ENCODE assay signal across 8 mouse cellular contexts in the genomic region with DNA sequence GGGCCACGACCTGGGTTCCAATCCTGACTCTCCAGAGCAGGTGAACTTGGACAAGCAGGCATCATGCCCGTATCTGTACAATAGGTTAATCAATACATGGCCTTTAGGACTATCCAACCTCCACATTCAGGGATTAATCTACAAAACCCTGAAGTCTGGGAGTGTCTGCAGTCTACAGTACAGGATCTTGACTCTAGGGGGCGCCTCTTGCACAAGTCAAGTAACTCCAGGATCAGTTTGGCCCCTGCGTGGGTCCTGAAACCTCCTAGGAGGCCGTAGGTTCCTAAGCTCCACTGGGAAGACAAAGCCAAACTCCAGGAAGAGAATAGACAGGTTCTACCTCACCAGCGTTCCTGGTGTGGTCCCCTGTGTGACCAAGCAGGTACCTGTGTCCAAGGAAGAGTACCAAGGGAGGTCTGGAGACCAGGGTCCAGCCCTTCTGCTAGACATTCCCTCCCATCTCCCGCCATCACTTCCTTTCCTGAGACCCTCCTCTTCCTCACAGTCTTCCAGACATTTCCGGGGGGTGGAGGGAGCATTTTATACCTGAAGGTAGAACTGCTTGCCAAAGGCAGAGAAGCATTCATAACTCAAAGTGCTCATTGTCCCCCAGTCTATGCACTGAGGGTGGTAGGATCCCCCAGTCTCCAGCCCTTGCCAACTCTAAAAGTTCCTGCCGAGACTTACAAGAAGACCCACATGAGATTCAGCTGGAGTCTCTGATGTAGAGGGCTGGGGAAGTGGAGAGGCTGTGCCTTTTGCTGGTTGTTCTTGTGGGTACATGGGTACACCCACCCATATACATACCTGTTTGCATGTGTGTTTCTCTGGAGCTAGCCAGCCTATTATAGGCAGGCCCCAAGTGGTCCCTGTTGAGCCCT. TPM values are rescaled to one million over a fixed set of nuclear protein-coding genes. Genes with fewer than 3 reads are reported as not detected.
DNase-seq lines count a peak whose midpoint lies in the region; ATAC-seq and TF ChIP-seq lines count a peak whose summit lies in the region.
"Had no signal": no experiment of that assay in that cellular context is flagged by ENCODE, and none has a peak within 500 bp of the region (broad histone marks: within the 10 kb centered on the region; RNA-seq: fewer than 3 reads in every experiment).

No protein-coding gene starts in this region.

- peaks cover 15 to 27% of the 10 kb centered on the region in 2 experiments for H3K4me1 ChIP-seq in CH12.LX (ENCODE audit: control insufficient read depth in 1 of 2, insufficient read depth in 2 of 2)
- peaks cover 40% of the 10 kb centered on the region for H3K4me1 ChIP-seq in neural tube, embryonic 15.5 days

- no peaks in the 10 kb centered on the region for H3K9me3 ChIP-seq in CH12.LX (replicated peaks; ENCODE audit: low read length)
- no peaks in the 10 kb centered on the region for H3K9me3 ChIP-seq in neural tube, embryonic 15.5 days (replicated peaks)
- H3K9me3 ChIP-seq: liver, embryonic 13.5 days had no signal

- no peak for ATAC-seq in neural tube, embryonic 15.5 days (ENCODE audit: low FRiP score)

- peak; percentile 69 for TF ChIP-seq RAD21 in CH12.LX (IDR thresholded peaks at IDR 0.05; ENCODE audit: low read depth, low read length)

- no peak overlapping the region for H3K4me3 ChIP-seq in CH12.LX (replicated peaks in 1 of 3; ENCODE audit: low read depth in 2 of 3, low read length in 2 of 3, poor library complexity in 1 of 3)
- no peak overlapping the region for H3K4me3 ChIP-seq in neural tube, embryonic 15.5 days (replicated peaks)
- H3K4me3 ChIP-seq: liver, embryonic 13.5 days had no signal

- H3K27ac ChIP-seq in CH12.LX (ENCODE audit: insufficient read depth, low read depth), result no peak overlapping the region
- no peak overlapping the region for H3K27ac ChIP-seq in neural tube, embryonic 15.5 days (replicated peaks)
- H3K27ac ChIP-seq: liver, embryonic 13.5 days had no signal

- no peaks in the 10 kb centered on the region for H3K36me3 ChIP-seq in CH12.LX (replicated peaks in 1 of 2; ENCODE audit: control insufficient read depth in 1 of 2, insufficient read depth in 1 of 2, low read length in 1 of 2)
- H3K36me3 ChIP-seq in neural tube, embryonic 15.5 days, result no peaks in the 10 kb centered on the region
- H3K36me3 ChIP-seq: liver, embryonic 13.5 days had no signal

- WGBS in neural tube, embryonic 15.5 days, result 60% methylated on average over 9 of the region's 9 CpGs

- H3K4me2 ChIP-seq in CH12.LX (ENCODE audit: insufficient read depth, low read depth, poor library complexity, severe bottlenecking), result no peak overlapping the region
- no peak overlapping the region for H3K4me2 ChIP-seq in neural tube, embryonic 15.5 days
- H3K4me2 ChIP-seq: liver, embryonic 13.5 days had no signal

- in situ Hi-C loops in CH12.LX (cut with MboI; ENCODE audit: low pct_ligation_motif_present, low pct_unique_long_range_greater_than_20kb, low sequenced_read_pairs), result no loop called here

- no peaks in the 10 kb centered on the region for H3K79me2 ChIP-seq in CH12.LX (replicated peaks; ENCODE audit: control insufficient read depth, extremely low read depth, insufficient read depth, poor library complexity, severe bottlenecking)

- peak; percentile 58 for DNase-seq in layer of hippocampus, adult 11-12 months (ENCODE audit: low spot score)
- DNase-seq in layer of hippocampus, postnatal 10 days (ENCODE audit: low spot score in 2 of 2), result no peak
- peak; percentile 49 for DNase-seq in CH12.LX (ENCODE audit: extremely low read depth)
- peak; percentile 40 for DNase-seq in NIH3T3 (ENCODE audit: low read depth)
- DNase-seq in kidney, adult 9 months, result peak; percentile 76
- no peak for DNase-seq in urinary bladder, adult 2 months (ENCODE audit: low spot score)
- DNase-seq: liver, embryonic 13.5 days had no signal

- no peak overlapping the region for H3K9ac ChIP-seq in CH12.LX (ENCODE audit: insufficient read depth, low read depth)
- no peak overlapping the region for H3K9ac ChIP-seq in neural tube, embryonic 15.5 days (replicated peaks)
- H3K9ac ChIP-seq: liver, embryonic 13.5 days had no signal

- TF ChIP-seq EP300 in CH12.LX (IDR thresholded peaks at IDR 0.05; ENCODE audit: low read length), result no peak

- H3K27me3 ChIP-seq in CH12.LX (replicated peaks), result peaks cover 67% of the 10 kb centered on the region
- H3K27me3 ChIP-seq in neural tube, embryonic 15.5 days (replicated peaks), result peaks cover 4% of the 10 kb centered on the region; the same call in 1 of the 2 replicates

- TF ChIP-seq CTCF in CH12.LX (conservative IDR thresholded peaks at IDR 0.05 in 1 of 2, IDR thresholded peaks at IDR 0.05 in 1 of 2; ENCODE audit: low read depth in 2 of 2, low read length in 2 of 2), result peak; percentile 66 to 78

- no peak for TF ChIP-seq POLR2A in CH12.LX (IDR thresholded peaks at IDR 0.05; ENCODE audit: low read depth, low read length)

- dilution Hi-C loops in CH12.LX (cut with MboI; ENCODE audit: extremely low pct_ligation_motif_present, extremely low pct_unique_long_range_greater_than_20kb, low sequenced_read_pairs), result no loop called here

TF ChIP-seq in CH12.LX, 34 proteins besides CTCF, POLR2A, EP300 and RAD21:
- no peak for TF ChIP-seq MEF2A (IDR thresholded peaks at IDR 0.05; ENCODE audit: borderline replicate concordance, low read depth, low read length)
- TF ChIP-seq NRF1 (IDR thresholded peaks at IDR 0.05; ENCODE audit: low read depth, low read length), result no peak
- TF ChIP-seq SMC3 (IDR thresholded peaks at IDR 0.05; ENCODE audit: low read depth, low read length), result peak; percentile 53
- TF ChIP-seq RCOR1 (conservative IDR thresholded peaks at IDR 0.05; ENCODE audit: low read depth, low read length), result no peak
- TF ChIP-seq NELFE (IDR thresholded peaks at IDR 0.05; ENCODE audit: low read depth, low read length), result no peak

RNA-seq across cellular contexts. Expression of gene Usp2, which starts 7.8 kb away (rescaled TPM):
- 10 to 100 TPM; 41.7 to 47.2 TPM for total RNA-seq in layer of hippocampus, postnatal 10 days (2021)
- total RNA-seq in CH12.LX (2012; rRNA removed) (1.3 and 2.2 TPM in 2 replicates), CH12.LX (2014; rRNA removed) (1.6 and 2.3 TPM in 2 replicates)
- 1.7 and 2.1 TPM in 2 replicates for polyA plus RNA-seq in CH12.LX (2012; ENCODE audit: insufficient read length, low read depth)
- polyA plus RNA-seq in neural tube, embryonic 15.5 days (2015; fragmentation: Nextera tagmentation; extraction: Ambion mirVana), result 13.1 and 13.3 TPM in 2 replicates
- polyA plus RNA-seq in urinary bladder, adult 2 months (2012; rRNA removed), result 5.8 and 12.5 TPM in 2 replicates

RNA-seq across cellular contexts. Expression of gene Mfrp, which starts 26.9 kb away (rescaled TPM):
- total RNA-seq in layer of hippocampus, postnatal 10 days (2021), result 1 to 10 TPM in 1 of 2 experiments, not detected in 1; 2.4 TPM
- total RNA-seq in CH12.LX (2012; rRNA removed) (0.04 TPM in 1 of 2 replicates, not detected in the other), CH12.LX (2014; rRNA removed) (not detected in 2 replicates)
- not detected in 2 replicates for polyA plus RNA-seq in CH12.LX (2012; ENCODE audit: insufficient read length, low read depth)
- polyA plus RNA-seq in neural tube, embryonic 15.5 days (2015; fragmentation: Nextera tagmentation; extraction: Ambion mirVana), result 0.08 and 0.28 TPM in 2 replicates
- polyA plus RNA-seq in urinary bladder, adult 2 months (2012; rRNA removed), result 0.13 and 0.21 TPM in 2 replicates
- polyA plus RNA-seq: liver, embryonic 13.5 days had no signal

RNA-seq across cellular contexts. Expression of gene Thy1, which starts 31.5 kb away (rescaled TPM):
- total RNA-seq in layer of hippocampus, postnatal 10 days (2021), result 100 to 1,000 TPM; 644 to 646 TPM
- not detected in 2 replicates for total RNA-seq in CH12.LX (2012; rRNA removed)
- not detected in 2 replicates for total RNA-seq in CH12.LX (2014; rRNA removed)
- polyA plus RNA-seq in CH12.LX (2012; ENCODE audit: insufficient read length, low read depth), result not detected in 2 replicates
- polyA plus RNA-seq in neural tube, embryonic 15.5 days (2015; fragmentation: Nextera tagmentation; extraction: Ambion mirVana), result 13.0 and 26.6 TPM in 2 replicates
- polyA plus RNA-seq in urinary bladder, adult 2 months (2012; rRNA removed), result 93.6 and 128 TPM in 2 replicates

RNA-seq across cellular contexts. Expression of gene C1qtnf5, which starts 32.4 kb away (rescaled TPM):
- 10 to 100 TPM; 16.0 to 17.6 TPM for total RNA-seq in layer of hippocampus, postnatal 10 days (2021)
- total RNA-seq in CH12.LX (2012; rRNA removed), result not detected in 2 replicates
- not detected in 2 replicates for total RNA-seq in CH12.LX (2014; rRNA removed)
- not detected in 2 replicates for polyA plus RNA-seq in CH12.LX (2012; ENCODE audit: insufficient read length, low read depth)
- 5.8 and 9.3 TPM in 2 replicates for polyA plus RNA-seq in neural tube, embryonic 15.5 days (2015; fragmentation: Nextera tagmentation; extraction: Ambion mirVana)
- 27.2 and 31.4 TPM in 2 replicates for polyA plus RNA-seq in urinary bladder, adult 2 months (2012; rRNA removed)

RNA-seq across cellular contexts. Expression of gene Gm49380, which starts 38.7 kb away (rescaled TPM):
- total RNA-seq in layer of hippocampus, postnatal 10 days (2021), result under 1 TPM in 1 of 2 experiments, not detected in 1; 0.43 TPM
- total RNA-seq in CH12.LX (2012; rRNA removed) (not detected in 2 replicates), CH12.LX (2014; rRNA removed) (not detected in 2 replicates)
- not detected in 2 replicates for polyA plus RNA-seq in CH12.LX (2012; ENCODE audit: insufficient read length, low read depth)
- 0.15 and 0.58 TPM in 2 replicates for polyA plus RNA-seq in neural tube, embryonic 15.5 days (2015; fragmentation: Nextera tagmentation; extraction: Ambion mirVana)
- 0.27 and 0.36 TPM in 2 replicates for polyA plus RNA-seq in urinary bladder, adult 2 months (2012; rRNA removed)
- polyA plus RNA-seq: liver, embryonic 13.5 days had no signal

Comparison
In these comparisons a context has a peak if more than half of its experiments do, and no peak if none do; other contexts are left out.
1. DNase-seq: peak in layer of hippocampus, adult 11-12 months (single experiment), CH12.LX (single experiment), NIH3T3 (single experiment) and kidney, adult 9 months (single experiment); none in layer of hippocampus, postnatal 10 days (0 of 2) and urinary bladder, adult 2 months (single experiment).
2. RNA of gene Thy1, which starts 31.5 kb away (polyA plus RNA-seq): 93.6 to 128 TPM in urinary bladder, adult 2 months and 13.0 to 26.6 TPM in neural tube, embryonic 15.5 days; not detected in CH12.LX; every median in the first group is over 10 times any median in the second.